In genomic region chr15:99295484-99295981, GRCm38 (mm10) we compare ENCODE assay signal across 8 mouse cellular contexts. TPM values are rescaled to one million over a fixed set of nuclear protein-coding genes. Genes with fewer than 3 reads are reported as not detected.
DNase-seq lines count a peak whose midpoint lies in the region; ATAC-seq and TF ChIP-seq lines count a peak whose summit lies in the region.

Fam186b (minus strand) TSS chr15:99295888.

- peaks cover 18% of the 10 kb centered on the region for H3K4me1 ChIP-seq in limb, embryonic 10.5 days
- peaks cover 24% of the 10 kb centered on the region for H3K4me1 ChIP-seq in midbrain, embryonic 15.5 days

- no peaks in the 10 kb centered on the region for H3K9me3 ChIP-seq in limb, embryonic 10.5 days (replicated peaks)
- H3K9me3 ChIP-seq in midbrain, embryonic 15.5 days = no peaks in the 10 kb centered on the region

- H3K4me2 ChIP-seq in midbrain, embryonic 15.5 days = peak within 1 kb of the TSS; percentile 64

- 1% methylated on average over 16 of the region's 17 CpGs for WGBS in limb, embryonic 10.5 days
- WGBS in midbrain, embryonic 15.5 days = under 1% methylated on average over 14 of the region's 17 CpGs

- no peak for TF ChIP-seq CTCF in left cerebral cortex, adult 2 months (IDR thresholded peaks at IDR 0.05)

- no peaks in the 10 kb centered on the region for H3K27me3 ChIP-seq in limb, embryonic 10.5 days (ENCODE audit: low read depth, poor library complexity, severe bottlenecking)
- no peaks in the 10 kb centered on the region for H3K27me3 ChIP-seq in midbrain, embryonic 15.5 days (replicated peaks)

- intact Hi-C loops in left cerebral cortex, adult 2 months (cut with DNase I) = loop anchor here (10.0 kb wide), 1 partner anchor 381 kb away; the partner anchor contains the start of gene Lmbr1l
- intact Hi-C loops in left cerebral cortex, postnatal 25 days (cut with DNase I) = no loop called here
- intact Hi-C loops in heart, postnatal 14 days (cut with DNase I) = no loop called here

- H3K27ac ChIP-seq in left cerebral cortex, adult 2 months = peak within 1 kb of the TSS; percentile 86
- H3K27ac ChIP-seq in limb, embryonic 10.5 days = peak within 1 kb of the TSS; percentile 93
- peak within 1 kb of the TSS; percentile 87 for H3K27ac ChIP-seq in midbrain, embryonic 15.5 days

- peak within 1 kb of the TSS; percentile 77 for H3K9ac ChIP-seq in midbrain, embryonic 15.5 days

- peak in 1 of 2 experiments; percentile 37 for DNase-seq in left cerebral cortex, adult 2 months (ENCODE audit: extremely low spot score in 1 of 2, low spot score in 2 of 2)
- DNase-seq in left cerebral cortex, postnatal 25 days (ENCODE audit: low spot score in 2 of 2) = no peak
- DNase-seq in MN1 (ENCODE audit: low spot score) = peak; percentile 41
- DNase-seq in heart, postnatal 14 days = peak; percentile 23 to 47
- peak; percentile 60 for DNase-seq in limb, embryonic 10.5 days (ENCODE audit: low spot score)

- peak within 1 kb of the TSS; percentile 68 for H3K4me3 ChIP-seq in left cerebral cortex, adult 2 months
- H3K4me3 ChIP-seq in limb, embryonic 10.5 days = peak within 1 kb of the TSS; percentile 70
- peak within 1 kb of the TSS; percentile 78 for H3K4me3 ChIP-seq in midbrain, embryonic 15.5 days

- ATAC-seq in common myeloid progenitor, adult 5-6 weeks (replicated peaks; ENCODE audit: low read depth, poor library complexity, severe bottlenecking) = peak; percentile 24; the same call in 1 of the 2 replicates
- ATAC-seq in midbrain, embryonic 15.5 days (replicated peaks) = peak; percentile 38
- ATAC-seq in inflammation-experienced regulatory T-cells, adult 6 months = no peak

- H3K36me3 ChIP-seq in limb, embryonic 10.5 days = peaks cover 13% of the 10 kb centered on the region; the same call in 1 of the 2 replicates
- H3K36me3 ChIP-seq in midbrain, embryonic 15.5 days (replicated peaks) = no peaks in the 10 kb centered on the region

RNA-seq across cellular contexts. Expression of gene Fam186b, which starts in this region (rescaled TPM):
- total RNA-seq in left cerebral cortex, adult 2 months (2021) = 1 to 10 TPM; 1.3 to 1.8 TPM
- 1 to 10 TPM; 1.6 to 1.9 TPM for total RNA-seq in left cerebral cortex, postnatal 25 days (2021)
- total RNA-seq in common myeloid progenitor, adult 5-6 weeks (2017) = not detected in 2 replicates
- total RNA-seq in heart, postnatal 14 days (2021) = not detected
- 0.21 and 0.29 TPM in 2 replicates for polyA plus RNA-seq in limb, embryonic 10.5 days (2016; fragmentation: Nextera tagmentation; extraction: Ambion mirVana)
- 0.62 and 0.75 TPM in 2 replicates for polyA plus RNA-seq in midbrain, embryonic 15.5 days (2015; fragmentation: Nextera tagmentation; extraction: Ambion mirVana)
- polyA plus RNA-seq in inflammation-experienced regulatory T-cells, adult 6 months (2017; shearing (Covaris generic)) = under 1 TPM in 2 of 3 experiments, not detected in 1; 0.29 to 0.48 TPM

Comparison
In these comparisons a context has a peak if more than half of its experiments do, and no peak if none do; other contexts are left out.
1. Peak in ATAC-seq in common myeloid progenitor, adult 5-6 weeks; RNA of the gene not detected or under 1 TPM.
2. Peak in DNase-seq in heart, postnatal 14 days; RNA of the gene not detected or under 1 TPM.
3. Peak in DNase-seq, H3K4me3 ChIP-seq and H3K27ac ChIP-seq in limb, embryonic 10.5 days; RNA of the gene not detected or under 1 TPM.
4. Peak in ATAC-seq, H3K4me3 ChIP-seq, H3K27ac ChIP-seq, H3K9ac ChIP-seq and H3K4me2 ChIP-seq in midbrain, embryonic 15.5 days; RNA of the gene not detected or under 1 TPM.